Mouse (Mus musculus) cerebellum, postnatal 14 days (tissue): ENCODE results near the gene Tmem139.

Experiments used
- DNase-seq, 2 experiments: peaks; one replicate each; pipeline ENCODE4 v3.0.0; 2021; ENCODE audit warnings: mixed read lengths in 2 of 2

Tmem139 gene

GRCm38 (mm10) chr6:42282865-42283528 lies 21.2 kb downstream of the Tmem139 start:
- no peak for DNase-seq

- no peak for DNase-seq
These were observed 24.7 kb downstream of the Tmem139 start, which contains the start of gene Clcn1 for GRCm38 (mm10) chr6:42286448-42286847. Gene Clcn1 (plus strand): TSS chr6:42286685.

DNA sequence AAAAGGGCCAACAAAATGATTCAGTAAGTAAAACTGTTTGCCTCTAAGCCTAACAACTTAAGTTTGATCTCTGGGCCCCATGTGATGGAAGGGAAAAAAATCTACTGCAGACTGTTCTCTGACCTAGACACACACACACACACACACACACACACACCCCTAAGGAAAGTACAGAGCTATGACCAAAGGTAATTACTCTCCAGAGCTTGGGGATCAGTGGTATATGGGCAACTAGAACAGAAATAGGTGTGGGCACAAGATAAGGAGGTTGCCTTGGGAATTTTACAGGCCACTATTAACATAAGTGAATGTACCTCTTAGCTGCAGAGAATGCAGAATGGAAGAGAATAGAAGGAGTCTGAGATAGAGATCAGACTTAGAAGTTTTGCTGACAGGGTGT lies 25.8 kb downstream of the Tmem139 start:
- no peak for DNase-seq

DNA sequence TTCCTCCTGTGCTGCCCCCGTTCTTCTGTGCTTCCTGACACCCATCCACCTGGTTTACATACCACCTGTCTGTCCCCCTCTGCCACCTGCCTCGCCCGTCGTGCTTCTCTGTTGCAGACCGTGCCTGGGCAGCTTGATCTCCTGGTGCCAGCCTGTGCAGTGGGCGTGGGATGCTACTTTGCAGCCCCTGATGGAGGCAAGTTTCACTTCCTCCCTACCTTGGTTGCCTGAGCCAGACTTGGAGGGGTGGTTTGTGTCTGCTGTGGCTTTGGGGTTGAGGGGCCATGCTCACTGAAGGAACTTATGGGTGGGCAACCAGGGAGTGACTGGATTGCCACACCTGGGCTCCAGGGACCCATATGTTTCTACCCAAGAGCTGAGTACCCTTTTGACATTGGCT lies 31.6 kb downstream of the Tmem139 start:
- no peak for DNase-seq

- no peak for DNase-seq
These were observed 33.9 kb downstream of the Tmem139 start for GRCm38 (mm10) chr6:42295549-42296094.

DNA sequence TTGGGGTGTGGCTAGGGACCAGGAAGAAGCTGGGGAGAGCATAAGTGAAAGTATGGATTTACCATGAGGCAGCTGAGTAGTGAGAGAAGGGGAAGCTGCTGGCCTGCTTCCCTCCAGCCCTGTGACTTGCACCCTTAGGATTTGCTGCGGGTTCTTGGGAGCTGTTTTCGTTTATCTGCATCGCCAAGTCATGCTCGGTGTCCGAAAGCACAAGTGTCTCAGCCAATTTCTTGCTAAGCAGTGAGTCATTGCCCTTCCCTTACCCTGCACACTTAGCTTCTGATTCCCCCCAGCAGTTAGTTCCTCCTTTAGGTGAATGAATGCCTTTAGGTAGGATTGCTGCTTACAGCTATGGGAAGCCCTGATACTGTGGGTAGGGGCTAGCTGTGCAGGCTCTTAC lies 37.6 kb downstream of the Tmem139 start:
- DNase-seq = no peak

DNA sequence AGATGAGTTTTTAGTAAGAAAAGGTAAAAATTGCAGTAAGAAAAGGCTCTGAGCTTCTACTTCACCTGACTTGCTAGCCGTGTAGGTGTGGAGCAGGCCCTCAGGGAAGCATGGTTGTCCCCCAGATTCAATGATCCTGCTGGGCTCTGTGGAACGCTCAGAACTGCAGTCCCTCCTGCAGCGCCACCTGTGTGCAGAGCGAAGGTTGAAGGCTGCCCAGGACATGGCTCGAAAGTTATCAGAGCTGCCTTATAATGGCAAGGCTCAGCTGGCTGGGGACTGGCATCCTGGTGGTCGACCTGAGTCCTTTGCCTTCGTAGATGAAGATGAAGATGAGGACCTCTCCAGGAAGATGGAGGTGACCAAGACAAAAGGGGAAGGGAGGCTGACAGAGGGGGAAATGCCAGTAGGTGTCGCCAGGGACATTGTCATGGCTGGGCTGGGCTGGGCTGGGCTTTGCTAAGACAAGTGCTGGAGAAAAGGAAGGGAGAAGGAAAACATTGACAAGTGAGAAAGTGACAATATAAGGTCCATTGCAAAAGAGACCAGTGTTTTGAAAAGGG lies 48.1 kb downstream of the Tmem139 start:
- DNase-seq = peak; percentile 62 to 68

GRCm38 (mm10) chr6:42310427-42311053 lies 48.8 kb downstream of the Tmem139 start:
- DNase-seq = no peak
